Mouse (Mus musculus): ENCODE measurements around the gene Zfp212.

Gene Zfp212

GRCm38 (mm10) chr6:47920447-47921340 is at the start of gene Zfp212:
Gene Zfp212, plus strand, starts transcription at chr6:47920476.
- peak; percentile 57 to 67 for DNase-seq (ENCODE audit: low read depth in 1 of 2, low spot score in 2 of 2)

- no peak for DNase-seq (ENCODE audit: low read depth in 1 of 2, low spot score in 2 of 2)
Observed at GRCm38 (mm10) chr6:47872266-47872665, 48.0 kb upstream of the Zfp212 start.

DNA sequence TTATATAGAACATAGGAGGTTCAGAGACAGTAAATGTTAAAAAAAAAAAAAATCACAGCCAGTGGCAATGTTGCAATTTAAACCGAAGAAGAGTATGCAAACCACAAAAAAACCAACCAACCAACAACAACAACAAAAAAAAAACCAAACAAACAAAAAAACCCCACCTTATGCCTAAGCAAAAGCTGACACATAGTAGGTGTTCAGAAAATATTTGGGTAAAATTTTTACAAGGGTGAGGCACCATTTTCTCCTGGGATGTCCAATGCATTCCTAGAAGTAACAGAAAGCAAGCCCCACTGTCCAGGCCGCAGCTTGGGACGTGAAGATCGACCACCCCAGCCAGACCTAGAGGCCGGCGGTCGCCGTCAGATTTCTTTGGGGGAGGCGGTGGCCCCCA is 43.2 kb upstream of the Zfp212 start, which contains the start of gene Zfp282:
Zfp282 (plus strand) TSS at position 147 of the 400 bp plus-strand sequence.
- no peak for DNase-seq (ENCODE audit: low read depth in 1 of 2, low spot score in 2 of 2)

DNA sequence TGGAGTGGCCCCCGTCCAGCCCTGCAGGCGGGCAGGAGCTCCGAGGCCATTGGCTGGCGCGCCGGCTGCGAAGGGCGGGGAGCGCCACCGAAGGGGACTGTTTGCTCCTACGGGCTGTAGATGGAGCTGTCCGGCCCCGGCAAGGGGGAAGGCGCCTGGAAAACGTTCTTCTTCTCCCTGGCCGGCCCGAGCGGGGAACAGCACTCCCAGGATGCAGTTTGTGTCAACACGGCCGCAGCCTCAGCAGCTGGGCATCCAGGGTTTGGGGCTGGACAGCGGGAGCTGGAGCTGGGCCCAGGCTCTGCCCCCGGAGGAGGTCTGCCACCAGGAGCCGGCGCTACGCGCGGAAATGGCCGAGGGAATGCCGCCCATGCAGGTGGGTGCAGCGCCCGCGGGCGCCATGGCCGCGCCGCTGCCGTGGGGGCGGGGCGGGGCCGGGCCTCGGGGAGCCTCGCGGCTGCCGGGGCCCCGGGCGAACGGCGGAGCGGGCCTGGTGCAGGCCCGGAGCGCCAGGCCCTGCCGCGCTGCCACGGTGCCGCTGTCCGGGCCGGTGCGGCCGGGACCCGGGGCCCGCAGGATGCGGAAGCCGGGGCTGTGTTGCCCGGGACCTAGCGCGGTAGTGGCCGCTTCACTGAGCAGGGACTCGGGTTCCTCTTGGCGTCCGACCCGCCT is 42.7 kb upstream of the Zfp212 start:
- DNase-seq (ENCODE audit: low read depth in 1 of 2, low spot score in 2 of 2), result peak; percentile 62 to 74

GRCm38 (mm10) chr6:47878133-47878514 is 42.2 kb upstream of the Zfp212 start:
- no peak for DNase-seq (ENCODE audit: low read depth in 1 of 2, low spot score in 2 of 2)

- no peak for DNase-seq (ENCODE audit: low read depth in 1 of 2, low spot score in 2 of 2)
Observed at GRCm38 (mm10) chr6:47878593-47878992, 41.7 kb upstream of the Zfp212 start.

DNA sequence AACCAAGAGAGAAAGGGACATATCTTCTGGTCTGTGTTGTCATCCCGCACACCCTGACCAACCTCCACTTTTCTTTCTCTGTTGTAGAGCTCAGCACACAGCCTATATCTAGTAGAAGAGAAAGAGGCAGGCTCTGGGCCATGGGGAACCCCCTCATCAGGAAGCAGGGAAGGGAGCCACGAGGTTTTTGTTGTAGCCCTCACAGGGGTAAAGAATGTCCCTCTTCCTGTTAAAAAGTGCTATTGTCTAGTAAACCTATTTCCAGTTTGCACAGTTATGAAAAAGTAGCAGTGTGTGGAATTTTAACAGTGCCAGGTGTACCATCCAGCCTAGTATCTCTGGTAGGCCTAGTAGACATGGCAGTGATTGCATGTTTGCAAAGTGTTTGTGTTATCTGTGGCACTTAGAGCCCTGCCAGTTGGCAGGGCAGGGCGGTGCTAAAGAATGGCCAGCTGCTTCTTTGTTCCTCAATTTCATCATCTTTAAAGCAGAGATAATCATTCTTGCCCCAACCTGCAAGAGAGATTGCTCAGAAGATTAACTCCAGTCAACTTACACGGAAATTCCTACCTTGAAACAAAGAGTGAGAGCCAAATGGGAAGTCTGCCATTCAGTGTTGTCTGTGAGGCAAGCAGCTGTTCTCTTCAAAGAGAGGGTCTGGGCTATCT is 41.1 kb upstream of the Zfp212 start:
- no peak for DNase-seq (ENCODE audit: low read depth in 1 of 2, low spot score in 2 of 2)

DNA sequence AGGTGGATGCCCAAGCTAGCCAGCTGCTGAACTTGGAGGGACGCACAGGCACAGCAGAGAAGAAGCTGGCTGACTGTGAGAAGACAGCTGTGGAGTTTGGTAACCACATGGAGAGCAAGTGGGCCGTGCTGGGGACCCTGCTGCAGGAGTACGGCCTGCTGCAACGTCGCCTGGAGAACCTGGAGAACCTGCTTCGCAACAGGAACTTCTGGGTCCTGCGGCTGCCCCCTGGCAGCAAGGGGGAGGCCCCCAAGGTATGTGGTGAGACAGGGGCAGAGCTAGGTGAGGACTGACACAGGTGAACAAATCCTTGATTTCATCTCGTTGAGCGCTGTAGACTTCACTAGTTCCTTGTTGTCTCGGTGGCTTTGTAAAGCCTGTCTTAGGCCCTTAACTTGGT is 40.1 kb upstream of the Zfp212 start:
- DNase-seq (ENCODE audit: low read depth in 1 of 2, low spot score in 2 of 2), result no peak

DNA sequence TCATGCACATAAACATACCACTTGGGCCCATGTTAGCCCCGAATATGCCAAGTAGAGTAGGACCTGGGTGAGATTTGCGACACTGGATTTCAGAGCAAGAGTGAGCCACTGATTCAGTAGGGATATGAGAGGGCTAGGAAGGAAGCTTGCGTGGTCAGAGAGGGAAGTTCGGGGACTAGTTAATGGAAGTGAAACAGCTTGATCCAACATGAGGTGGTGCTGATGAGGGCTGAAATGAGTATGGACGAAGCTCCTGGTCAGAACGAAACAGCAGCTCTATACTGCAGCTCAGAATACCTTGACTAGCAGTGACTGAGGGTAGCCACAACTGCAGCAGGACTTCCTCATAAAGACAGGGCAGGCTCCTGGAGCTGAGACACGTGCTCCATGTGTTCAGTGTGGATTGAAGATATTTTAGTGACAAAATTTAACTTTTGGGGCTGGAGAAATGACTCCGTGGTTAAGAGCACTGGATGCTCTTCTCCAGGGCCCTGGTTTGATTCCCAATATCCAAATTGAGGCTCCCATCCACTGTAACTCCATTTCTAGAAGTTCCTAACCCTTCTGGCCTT is 31.4 kb upstream of the Zfp212 start:
- peak in 1 of 2 experiments; percentile 13 for DNase-seq (ENCODE audit: low read depth in 1 of 2, low spot score in 2 of 2)

- no peak for DNase-seq (ENCODE audit: low read depth in 1 of 2, low spot score in 2 of 2)
Observed at GRCm38 (mm10) chr6:47899416-47899815, 20.9 kb upstream of the Zfp212 start.

GRCm38 (mm10) chr6:47903587-47903986 is 16.7 kb upstream of the Zfp212 start:
- no peak for DNase-seq (ENCODE audit: low read depth in 1 of 2, low spot score in 2 of 2)

DNA sequence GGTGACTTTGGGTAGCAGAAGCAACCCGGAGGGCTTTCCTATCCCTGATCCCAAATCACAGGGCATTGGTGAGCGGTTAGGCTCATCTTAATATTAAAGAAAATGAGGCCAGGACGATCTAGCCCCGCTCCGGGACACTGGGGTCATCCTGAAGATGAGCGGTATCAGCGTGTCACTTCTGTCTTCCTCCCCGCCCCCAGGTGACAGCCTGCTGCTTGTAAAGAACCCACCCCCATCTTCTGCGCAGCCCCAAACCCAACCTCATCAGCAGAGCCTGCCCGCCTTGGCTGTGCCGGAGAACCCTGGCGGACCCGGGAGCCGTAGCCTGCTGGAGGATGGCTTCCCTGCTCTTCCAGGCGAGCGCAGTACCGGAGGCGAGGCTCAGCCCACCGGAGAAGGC is 15.9 kb upstream of the Zfp212 start:
- DNase-seq (ENCODE audit: low read depth in 1 of 2, low spot score in 2 of 2), result no peak

- DNase-seq (ENCODE audit: low read depth in 1 of 2, low spot score in 2 of 2), result no peak
Observed at GRCm38 (mm10) chr6:47904917-47905695, 15.2 kb upstream of the Zfp212 start.

DNA sequence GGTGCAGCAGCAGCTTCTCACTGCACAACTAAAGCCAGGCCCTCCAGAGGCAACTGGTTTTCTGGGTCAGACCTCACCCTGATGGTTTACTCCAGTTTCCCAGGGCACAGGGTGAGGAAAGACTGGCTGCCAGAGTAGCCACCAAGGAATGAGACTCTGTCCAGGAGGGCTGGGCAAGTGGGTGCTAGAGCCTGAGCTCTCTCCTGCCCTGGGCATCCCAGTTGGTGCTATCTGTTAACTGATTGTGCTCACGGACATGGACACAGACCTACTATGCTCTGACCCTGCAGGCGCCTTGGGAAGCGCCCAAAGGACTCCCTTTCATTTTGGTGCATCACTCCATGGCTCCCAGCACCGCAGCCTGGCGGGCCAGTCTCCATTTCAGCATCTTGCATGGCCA is 13.9 kb upstream of the Zfp212 start:
- no peak for DNase-seq (ENCODE audit: low read depth in 1 of 2, low spot score in 2 of 2)

DNA sequence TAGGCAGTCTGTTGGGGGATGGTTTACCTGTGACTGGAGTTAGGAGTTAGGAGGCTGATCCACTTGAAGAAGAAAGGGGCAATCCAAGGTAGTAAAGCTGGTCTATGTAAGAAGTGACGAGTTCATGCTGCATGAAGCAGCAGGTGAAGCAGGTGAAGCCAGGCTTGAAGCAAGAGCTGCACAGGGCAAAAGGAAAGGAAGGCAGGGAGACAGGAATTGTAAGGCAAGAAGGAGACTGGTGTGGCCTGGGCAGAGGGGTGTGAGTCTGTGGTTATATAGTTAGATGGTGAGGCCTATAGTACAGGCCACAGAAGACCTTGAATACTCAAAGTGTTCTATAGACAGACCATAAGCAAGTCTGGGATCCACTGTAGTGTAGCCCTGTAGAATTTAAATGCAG is 11.3 kb upstream of the Zfp212 start:
- DNase-seq (ENCODE audit: low read depth in 1 of 2, low spot score in 2 of 2), result no peak

DNA sequence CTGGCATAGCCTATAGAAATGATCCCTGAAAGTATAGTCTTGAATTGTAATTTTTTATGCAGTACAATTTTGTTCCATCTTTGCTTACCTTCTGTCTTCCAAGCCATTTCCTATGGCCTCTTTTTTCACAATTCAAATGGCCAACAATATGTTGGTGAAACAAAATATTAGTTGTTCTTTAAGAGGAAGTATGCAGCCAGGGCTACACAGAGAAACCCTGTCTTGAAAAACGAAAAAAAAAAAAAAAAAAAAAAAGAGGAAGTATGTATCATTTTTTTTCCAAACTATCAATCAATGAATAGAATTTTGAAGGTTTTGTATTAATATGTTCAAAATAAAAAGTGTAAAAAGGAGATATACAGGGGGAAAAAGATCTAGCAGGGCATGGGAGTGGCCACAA is 8.6 kb upstream of the Zfp212 start:
- DNase-seq (ENCODE audit: low read depth in 1 of 2, low spot score in 2 of 2), result no peak

DNA sequence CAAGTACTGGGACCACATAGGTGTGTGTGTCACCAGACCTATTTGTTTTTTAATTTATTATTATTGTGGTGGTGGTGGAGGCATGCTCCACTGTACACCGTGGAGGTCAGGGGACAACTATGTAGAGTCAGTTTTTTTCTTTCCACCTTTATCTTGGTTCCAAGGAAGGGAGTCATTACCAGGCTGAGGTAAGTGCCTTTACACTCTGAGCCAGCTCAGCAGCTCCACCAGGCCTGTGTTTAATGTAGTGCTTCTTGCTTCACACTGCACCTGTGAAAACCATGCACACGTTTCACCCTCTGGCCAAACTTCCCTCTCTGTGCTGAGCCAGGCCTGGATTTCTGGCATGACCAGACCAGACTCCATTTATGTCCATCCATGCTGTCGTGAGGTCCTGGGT is 7.3 kb upstream of the Zfp212 start:
- no peak for DNase-seq (ENCODE audit: low read depth in 1 of 2, low spot score in 2 of 2)

GRCm38 (mm10) chr6:47917051-47917450 is 3.2 kb upstream of the Zfp212 start:
- DNase-seq (ENCODE audit: low read depth in 1 of 2, low spot score in 2 of 2), result no peak

GRCm38 (mm10) chr6:47918768-47919274 is 1.5 kb upstream of the Zfp212 start:
- no peak for DNase-seq (ENCODE audit: low read depth in 1 of 2, low spot score in 2 of 2)

DNA sequence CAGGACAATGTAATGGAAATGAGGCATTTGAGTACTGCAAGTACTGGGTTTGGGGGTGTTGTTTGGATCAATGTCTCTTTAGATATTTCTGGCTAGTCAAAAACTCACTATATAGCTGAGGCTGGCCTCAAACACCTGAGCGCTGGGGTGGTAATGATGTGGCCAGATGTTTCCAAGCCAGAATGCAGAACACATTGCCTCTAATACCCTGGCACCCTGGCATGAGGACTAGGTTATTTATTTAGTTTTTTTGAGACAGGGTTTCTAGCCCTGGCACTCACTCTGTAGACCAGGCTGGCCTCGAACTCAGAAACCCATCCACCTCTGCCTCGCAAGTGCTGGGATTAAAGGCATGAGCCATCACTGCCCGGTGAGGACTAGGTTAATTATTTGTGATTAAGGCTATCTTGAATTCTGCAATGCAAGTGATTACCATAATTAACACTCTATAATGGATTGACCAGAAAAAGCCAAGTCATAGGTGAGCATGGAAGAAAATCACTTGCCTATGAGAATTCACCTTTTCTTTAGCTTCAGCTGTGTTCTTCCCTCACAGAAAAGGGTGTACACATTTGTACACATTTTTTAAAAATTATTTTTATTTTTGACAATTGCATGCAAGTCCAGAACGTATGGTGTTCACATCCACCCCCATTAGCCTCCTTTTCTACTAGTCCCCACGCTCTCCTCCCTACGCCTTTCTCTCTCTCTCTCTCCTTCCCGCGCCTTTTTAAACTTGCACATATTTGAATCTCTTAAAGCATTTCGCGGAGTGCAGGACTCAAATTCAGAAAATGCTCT is 430 bp upstream of the Zfp212 start:
- no peak for DNase-seq (ENCODE audit: low read depth in 1 of 2, low spot score in 2 of 2)
